Mouse (Mus musculus) intestine, embryonic 14.5 days (tissue): ENCODE results near the gene BC028528. TPM values are rescaled to one million over a fixed set of nuclear protein-coding genes. Genes with fewer than 3 reads are reported as not detected.
A peak's percentile ranks its signal among the peaks of the same experiment; 100 is the strongest.

Experiments used
- ATAC-seq: fragments of 200-750 bp; cut with Nextera tagmentation; replicated peaks from 2 replicates; pipeline ENCODE4 v1.8.0; 2017; ENCODE audit warnings: low read depth, moderate number of reproducible peaks, moderate TSS enrichment, moderate library complexity; ENCODE audit not compliant: low FRiP score, low TSS enrichment
- DNase-seq: peaks from one replicate; pipeline ENCODE4 v3.0.0-alpha.2; 2018; ENCODE audit warnings: low spot score
- H3K27ac ChIP-seq: fragments of 300-500 bp; sonication (generic); 2 replicates; pipeline ENCODE4 v1.5.1; 2014; ENCODE audit warnings: low read depth, mild to moderate bottlenecking, control low read depth
- H3K27me3 ChIP-seq: fragments of 300-500 bp; sonication (generic); replicated peaks from 2 replicates; pipeline ENCODE4 v1.6.1; 2014; ENCODE audit warnings: low read length, control low read depth; ENCODE audit not compliant: control insufficient read depth, insufficient read depth
- H3K36me3 ChIP-seq: fragments of 300-500 bp; sonication (generic); 2 replicates; pipeline ENCODE4 v1.6.1; 2014; ENCODE audit warnings: low read length, control low read depth; ENCODE audit not compliant: control insufficient read depth, insufficient read depth
- H3K4me1 ChIP-seq: fragments of 300-500 bp; sonication (generic); replicated peaks from 2 replicates; pipeline ENCODE4 v1.6.1; 2014; ENCODE audit warnings: low read length, control low read depth, mixed read lengths; ENCODE audit not compliant: control insufficient read depth, insufficient read depth
- H3K4me2 ChIP-seq: fragments of 300-500 bp; sonication (generic); 2 replicates; pipeline ENCODE4 v1.6.1; 2014; ENCODE audit warnings: low read length
- H3K4me3 ChIP-seq: fragments of 300-500 bp; sonication (generic); 2 replicates; pipeline ENCODE4 v1.5.1; 2014; ENCODE audit warnings: low read depth, low read length, control low read depth, mixed read lengths
- H3K9ac ChIP-seq: fragments of 300-500 bp; sonication (generic); 2 replicates; pipeline ENCODE4 v1.6.1; 2014; ENCODE audit warnings: mild to moderate bottlenecking, low read length
- H3K9me3 ChIP-seq: fragments of 300-500 bp; sonication (generic); 2 replicates; pipeline ENCODE4 v1.6.1; 2016; ENCODE audit warnings: low read length, control low read depth; ENCODE audit not compliant: control insufficient read depth
- WGBS: fragments of 180-500 bp; shearing (Covaris S2); extraction: QIAGEN DNeasy Blood & Tissue Kit; methylation state at CpG from one replicate; pipeline ENCODE4 v1.1.7; 2014; 5-methylcytosine and 5-hydroxymethylcytosine counted together
- polyA plus RNA-seq: library from polyadenylated mRNA; unstranded; fragments of >200 nt; fragmentation: Nextera tagmentation; extraction: Ambion mirVana; gene quantifications from 2 replicates; pipeline ENCODE4 v1.2.1, GENCODE M21; 2014

Gene BC028528
- polyA plus RNA-seq, 1 experiment from 2014 or later, result 20.8 TPM

DNA sequence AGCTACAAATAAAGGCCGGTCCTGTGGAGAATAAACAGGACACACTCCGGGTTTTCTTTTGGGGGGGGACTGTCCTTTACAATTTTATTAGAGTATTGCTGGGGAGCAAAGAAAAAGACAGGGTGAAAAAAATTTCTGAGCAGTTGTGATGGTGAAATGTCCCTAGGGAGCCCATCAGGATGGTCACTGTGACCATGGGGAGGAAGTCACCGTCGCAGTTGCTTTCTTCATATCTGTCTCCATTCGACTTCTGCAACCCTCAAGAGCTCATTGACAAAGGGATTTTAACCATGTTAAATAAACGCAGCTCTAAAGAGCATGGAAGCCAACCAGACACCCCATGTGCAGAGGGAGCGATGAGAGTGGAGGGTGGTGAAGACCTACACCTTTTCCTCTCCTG is 25.0 kb upstream of the BC028528 start:
- ATAC-seq (no peak), DNase-seq (no peak)
- no peaks in the 10 kb centered on the region for H3K4me1 ChIP-seq

DNA sequence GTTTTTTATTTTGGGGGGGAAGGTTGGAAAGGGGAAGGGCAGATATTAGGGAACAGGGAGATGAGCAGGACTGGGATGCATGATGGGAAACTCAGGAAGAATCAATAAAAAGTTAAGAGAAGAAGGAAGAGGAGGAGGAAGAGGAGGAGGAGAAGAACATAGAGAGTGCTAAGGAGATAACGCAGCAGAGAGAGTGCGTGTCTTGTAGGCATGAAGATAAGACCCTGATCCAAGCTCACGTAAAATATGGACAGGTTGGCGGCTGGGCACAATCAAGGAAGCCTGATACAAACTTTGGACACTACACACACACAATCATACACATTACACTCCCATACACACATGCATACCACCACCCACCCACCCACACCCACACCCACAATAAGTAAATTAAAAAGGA is 22.9 kb upstream of the BC028528 start:
- Histone ChIP-seq H3K9ac (no peak overlapping the region), H3K4me1 (no peaks in the 10 kb centered on the region), H3K4me2 (no peak overlapping the region), H3K9me3 (no peaks in the 10 kb centered on the region), H3K27ac (no peak overlapping the region), H3K36me3 (no peaks in the 10 kb centered on the region), H3K27me3 (no peaks in the 10 kb centered on the region), H3K4me3 (no peak overlapping the region)
- 89% methylated on average over 4 of the region's 4 CpGs for WGBS
- DNase-seq (no peak), ATAC-seq (no peak)

More for the DNA sequence above, 25.0 kb upstream of the BC028528 start:
- no peaks in the 10 kb centered on the region for H3K36me3 ChIP-seq
- H3K27ac ChIP-seq, result no peak overlapping the region
- no peak overlapping the region for H3K4me2 ChIP-seq
- no peak overlapping the region for H3K9ac ChIP-seq
- H3K9me3 ChIP-seq, result no peaks in the 10 kb centered on the region
- no peaks in the 10 kb centered on the region for H3K27me3 ChIP-seq
- no peak overlapping the region for H3K4me3 ChIP-seq
- WGBS, result 70% methylated on average over 7 of the region's 7 CpGs

DNA sequence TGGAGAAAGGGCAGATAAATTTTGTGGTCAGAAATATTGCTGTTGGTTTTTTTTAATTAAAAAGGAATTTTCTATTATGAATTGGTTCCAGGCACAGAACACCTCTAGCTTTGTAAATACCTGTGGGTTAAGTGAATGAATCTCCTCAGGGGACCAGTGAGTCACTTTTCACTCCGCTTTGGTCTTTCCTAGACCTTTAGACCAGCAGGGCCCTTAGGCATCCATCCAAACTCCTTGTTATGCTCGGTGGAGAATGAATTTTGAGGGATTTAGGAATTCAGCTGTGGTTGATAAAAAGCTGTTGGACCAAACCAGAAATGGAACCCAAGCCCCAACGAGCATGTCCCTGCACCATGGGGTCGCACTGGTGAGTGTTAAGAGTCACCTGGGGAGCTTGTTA is 15.8 kb upstream of the BC028528 start:
- no peak overlapping the region for H3K27ac ChIP-seq
- no peak overlapping the region for H3K9ac ChIP-seq
- H3K27me3 ChIP-seq, result no peaks in the 10 kb centered on the region
- no peaks in the 10 kb centered on the region for H3K9me3 ChIP-seq
- no peak for DNase-seq
- H3K4me2 ChIP-seq, result no peak overlapping the region
- peaks cover 22% of the 10 kb centered on the region for H3K4me1 ChIP-seq
- no peak for ATAC-seq
- no peaks in the 10 kb centered on the region for H3K36me3 ChIP-seq
- no peak overlapping the region for H3K4me3 ChIP-seq
- 61% methylated on average over 4 of the region's 4 CpGs for WGBS

DNA sequence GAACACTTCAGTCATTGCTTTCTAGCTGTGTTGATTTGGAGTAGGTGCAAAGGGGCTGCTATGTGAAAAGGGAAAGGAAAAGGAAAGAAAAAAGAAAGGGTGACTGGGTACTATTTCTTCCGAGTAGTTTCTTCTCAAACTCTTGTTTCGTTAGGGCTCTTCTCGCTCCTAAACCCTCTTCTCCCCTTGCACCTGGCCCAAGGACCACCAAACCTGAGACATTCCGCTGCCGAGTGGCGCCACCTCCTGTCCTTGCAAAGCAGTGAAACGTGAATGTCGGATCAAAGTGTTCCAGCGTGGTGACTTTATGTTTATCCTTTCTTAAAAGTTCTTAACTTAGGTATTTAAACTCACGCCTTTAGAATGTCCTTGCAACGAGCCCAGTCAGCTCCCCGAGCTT is 15.1 kb upstream of the BC028528 start:
- Histone ChIP-seq H3K27me3 (no peaks in the 10 kb centered on the region), H3K9ac (no peak overlapping the region), H3K4me2 (peak overlapping the region; percentile 78), H3K9me3 (no peaks in the 10 kb centered on the region), H3K4me3 (peak overlapping the region; percentile 13; the same call in 1 of the 2 replicates), H3K4me1 (peaks cover 22% of the 10 kb centered on the region), H3K27ac (no peak overlapping the region), H3K36me3 (no peaks in the 10 kb centered on the region)
- DNase-seq (peak; percentile 77), ATAC-seq (no peak)
- WGBS, result under 1% methylated on average over 12 of the region's 12 CpGs

DNA sequence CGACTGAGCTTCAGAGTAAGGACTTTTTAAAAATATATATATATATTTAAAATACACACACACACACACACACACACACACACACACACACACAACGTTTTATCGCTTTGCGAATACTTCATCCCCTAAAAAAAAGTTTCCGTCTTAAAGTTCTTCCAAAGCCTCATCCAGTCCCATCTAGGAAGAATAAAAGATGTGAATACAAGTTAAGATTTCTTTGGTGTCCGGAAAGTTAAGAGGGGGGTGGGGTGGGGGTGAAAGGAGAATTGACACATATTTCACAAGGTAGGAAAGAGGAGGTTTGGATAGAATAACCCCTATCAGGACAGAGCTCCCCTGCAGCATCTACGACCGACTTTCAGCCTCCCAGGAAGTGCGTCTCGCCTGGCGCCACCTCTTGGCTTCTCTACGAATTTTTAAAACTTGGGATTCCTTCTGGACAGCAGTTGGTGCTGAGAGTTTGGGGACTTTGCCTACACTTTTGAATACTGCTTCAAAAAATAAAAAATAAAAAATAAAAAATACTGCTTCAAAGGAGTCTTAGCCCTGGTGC is 14.2 kb upstream of the BC028528 start:
- Histone ChIP-seq H3K4me1 (peaks cover 22% of the 10 kb centered on the region), H3K36me3 (no peaks in the 10 kb centered on the region), H3K4me3 (peak overlapping the region; percentile 36), H3K4me2 (peak overlapping the region; percentile 78), H3K27me3 (no peaks in the 10 kb centered on the region), H3K9me3 (no peaks in the 10 kb centered on the region), H3K27ac (no peak overlapping the region), H3K9ac (no peak overlapping the region)
- ATAC-seq (peak; percentile 33; the same call in 1 of the 2 replicates), DNase-seq (peak; percentile 82)
- under 1% methylated on average over 12 of the region's 12 CpGs for WGBS

DNA sequence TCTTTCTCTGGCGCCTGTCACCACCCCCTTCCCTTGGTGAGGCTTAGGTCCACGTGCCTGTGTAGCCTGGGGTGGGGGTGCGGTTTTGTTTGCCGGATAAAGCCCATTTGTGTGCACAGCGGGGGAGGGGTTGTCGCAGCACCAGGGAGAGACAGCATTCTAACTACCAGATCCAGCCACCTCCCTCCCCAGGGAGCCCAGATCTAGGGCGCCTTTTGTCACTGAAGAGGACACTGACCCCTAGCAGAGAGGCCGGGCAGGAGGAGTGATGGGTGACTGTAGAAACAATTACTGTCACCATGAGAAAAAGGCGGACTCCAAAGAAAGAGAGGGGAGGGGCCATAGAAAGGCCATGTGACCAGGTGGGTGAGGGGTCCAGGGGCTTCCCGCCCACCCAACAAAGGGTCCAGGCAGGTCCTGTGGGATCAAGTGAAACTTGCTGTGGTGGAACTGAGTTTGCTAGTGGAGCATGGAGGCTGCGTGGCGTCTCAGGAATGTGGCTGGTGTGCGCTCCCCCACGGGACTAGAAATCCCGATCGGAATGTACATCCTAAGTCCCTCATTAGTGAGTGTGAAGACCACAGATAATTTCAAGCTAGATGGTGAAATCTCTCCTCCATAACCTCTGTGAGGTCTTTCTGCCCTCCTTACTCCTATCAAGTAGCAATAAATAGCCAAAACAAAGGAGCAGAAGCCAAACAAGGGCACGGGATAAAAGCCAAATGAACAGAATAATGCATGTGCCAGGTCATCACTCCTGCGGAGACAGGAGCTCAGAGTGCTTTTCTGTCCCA is 13.5 kb upstream of the BC028528 start:
- Histone ChIP-seq H3K27ac (no peak overlapping the region), H3K9me3 (no peaks in the 10 kb centered on the region), H3K4me2 (peak overlapping the region; percentile 78), H3K9ac (peak overlapping the region; percentile 14; the same call in 1 of the 2 replicates), H3K4me1 (peaks cover 22% of the 10 kb centered on the region), H3K36me3 (no peaks in the 10 kb centered on the region), H3K4me3 (peak overlapping the region; percentile 36), H3K27me3 (no peaks in the 10 kb centered on the region)
- WGBS, result under 1% methylated on average over 18 of the region's 18 CpGs
- DNase-seq (peak; percentile 69), ATAC-seq (peak; percentile 53)

DNA sequence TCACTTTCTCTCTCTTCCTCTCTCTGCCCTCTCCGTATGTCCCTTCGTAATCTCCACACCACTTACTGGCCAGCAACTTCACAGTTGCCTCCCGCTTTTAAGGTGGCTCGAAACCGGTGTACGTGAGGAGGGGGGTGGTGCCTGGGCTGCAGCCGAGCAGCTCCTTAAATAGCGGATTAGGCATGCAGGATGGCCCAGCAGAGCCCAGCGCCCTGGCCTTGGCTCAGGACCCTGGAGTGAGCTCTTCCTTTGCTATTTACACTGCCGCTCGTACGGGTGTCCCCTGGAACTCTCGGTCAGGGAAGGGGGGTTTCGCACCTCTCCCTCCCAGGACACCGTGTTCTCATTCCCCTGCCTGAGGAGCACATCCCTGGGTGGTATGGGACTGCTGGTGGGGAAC is 12.8 kb upstream of the BC028528 start, which contains the start of gene Car14:
TSS of gene Car14 (minus strand) at position 124 of the 400 bp plus-strand sequence.
- peak within 1 kb of the TSS; percentile 38 for H3K9ac ChIP-seq
- no peak within 1 kb of the TSS for H3K27ac ChIP-seq
- H3K4me2 ChIP-seq, result peak within 1 kb of the TSS; percentile 78
- peaks cover 22% of the 10 kb centered on the region for H3K4me1 ChIP-seq
- H3K4me3 ChIP-seq, result peak within 1 kb of the TSS; percentile 36
- ATAC-seq (no peak), DNase-seq (peak; percentile 70)
- H3K27me3 ChIP-seq, result no peaks in the 10 kb centered on the region
- no peaks in the 10 kb centered on the region for H3K36me3 ChIP-seq
- H3K9me3 ChIP-seq, result no peaks in the 10 kb centered on the region
- WGBS, result 1% methylated on average over 15 of the region's 15 CpGs

DNA sequence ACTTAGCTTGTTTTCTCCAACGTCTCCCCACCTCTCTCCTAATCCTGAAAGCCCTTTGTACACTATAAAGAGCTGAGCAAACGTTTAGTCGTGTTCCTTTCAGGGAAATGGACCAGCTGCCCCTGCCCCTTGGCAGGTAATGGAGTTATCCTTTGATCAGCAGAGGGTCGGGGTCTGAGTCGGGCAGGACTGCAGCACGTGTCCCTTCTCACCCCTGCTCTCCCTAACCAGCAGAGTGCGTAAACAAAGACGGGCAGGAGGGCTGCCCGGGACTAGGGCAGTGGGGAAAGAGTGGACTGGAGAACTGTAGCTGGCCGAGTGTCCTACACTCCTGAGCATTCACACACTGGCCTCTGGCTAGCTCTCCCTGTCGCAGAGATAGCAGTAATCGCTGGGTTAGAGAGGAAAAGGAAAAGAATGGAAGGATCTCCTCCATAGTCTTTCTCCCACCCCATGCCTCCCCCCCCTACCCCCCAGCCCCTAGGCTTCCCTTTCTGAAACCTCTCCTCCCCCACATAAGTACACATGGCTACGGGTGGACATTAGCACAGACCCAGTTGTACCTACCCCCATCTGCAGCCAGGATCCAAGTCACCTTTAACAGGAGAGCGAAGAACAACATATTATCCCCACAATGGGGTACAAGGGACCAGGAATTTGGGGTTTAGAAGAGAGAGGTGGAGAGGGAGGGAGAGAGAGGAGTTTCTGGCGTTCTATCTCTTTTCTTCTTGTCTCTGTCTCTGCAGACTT is 12.1 kb upstream of the BC028528 start:
- Histone ChIP-seq H3K4me3 (peak overlapping the region; percentile 36; the same call in 1 of the 2 replicates), H3K4me2 (peak overlapping the region; percentile 78), H3K4me1 (peaks cover 22% of the 10 kb centered on the region), H3K27me3 (no peaks in the 10 kb centered on the region), H3K9me3 (no peaks in the 10 kb centered on the region), H3K36me3 (no peaks in the 10 kb centered on the region), H3K27ac (no peak overlapping the region), H3K9ac (peak overlapping the region; percentile 26)
- DNase-seq (no peak), ATAC-seq (no peak)
- WGBS, result 4% methylated on average over 15 of the region's 15 CpGs
